Mouse (Mus musculus): ENCODE data around the gene Gm13889. TPM values are rescaled to one million over a fixed set of nuclear protein-coding genes. Genes with fewer than 3 reads are reported as not detected.

Gene Gm13889
- polyA plus RNA-seq, 1 experiment from 2014 or later, result 24.5 TPM

DNA sequence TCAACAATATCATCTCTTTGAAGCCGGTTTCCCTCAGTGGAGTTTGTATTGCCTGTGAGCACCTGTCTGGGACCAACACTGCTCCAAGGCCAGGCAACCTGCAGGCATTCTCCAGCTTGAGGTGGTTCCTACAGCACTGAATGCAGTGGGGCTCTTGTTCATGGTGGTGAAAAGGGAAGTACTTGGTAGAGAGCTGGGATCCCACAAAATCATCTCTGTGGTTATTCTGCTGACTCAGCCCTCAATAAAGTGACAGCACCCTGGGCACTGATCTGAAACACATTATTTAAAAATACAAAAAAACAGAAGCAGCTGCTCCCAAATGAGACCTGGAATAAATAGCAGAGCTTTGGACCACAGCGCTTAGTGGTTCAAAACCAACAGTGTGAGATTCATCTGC is 31.4 kb upstream of the Gm13889 start:
- Histone ChIP-seq H3K9ac (ENCODE audit: low read length) (no peak overlapping the region), H3K27me3 (replicated peaks; ENCODE audit: control insufficient read depth, insufficient read depth, low read length) (no peaks in the 10 kb centered on the region), H3K36me3 (ENCODE audit: control insufficient read depth, insufficient read depth, low read length) (peaks cover 56% of the 10 kb centered on the region), H3K4me1 (replicated peaks; ENCODE audit: control insufficient read depth, insufficient read depth, low read length) (no peaks in the 10 kb centered on the region; the same call in 1 of the 2 replicates), H3K4me3 (ENCODE audit: low read depth, low read length) (no peak overlapping the region), H3K9me3 (ENCODE audit: control insufficient read depth, low read length) (no peaks in the 10 kb centered on the region), H3K4me2 (ENCODE audit: low read length) (no peak overlapping the region), H3K27ac (ENCODE audit: low read depth) (no peak overlapping the region)
- DNase-seq (ENCODE audit: low spot score), result no peak
- no peak for ATAC-seq (replicated peaks; ENCODE audit: low FRiP score, low TSS enrichment, low read depth)
- 89% methylated on average over 2 of the region's 2 CpGs for WGBS

DNA sequence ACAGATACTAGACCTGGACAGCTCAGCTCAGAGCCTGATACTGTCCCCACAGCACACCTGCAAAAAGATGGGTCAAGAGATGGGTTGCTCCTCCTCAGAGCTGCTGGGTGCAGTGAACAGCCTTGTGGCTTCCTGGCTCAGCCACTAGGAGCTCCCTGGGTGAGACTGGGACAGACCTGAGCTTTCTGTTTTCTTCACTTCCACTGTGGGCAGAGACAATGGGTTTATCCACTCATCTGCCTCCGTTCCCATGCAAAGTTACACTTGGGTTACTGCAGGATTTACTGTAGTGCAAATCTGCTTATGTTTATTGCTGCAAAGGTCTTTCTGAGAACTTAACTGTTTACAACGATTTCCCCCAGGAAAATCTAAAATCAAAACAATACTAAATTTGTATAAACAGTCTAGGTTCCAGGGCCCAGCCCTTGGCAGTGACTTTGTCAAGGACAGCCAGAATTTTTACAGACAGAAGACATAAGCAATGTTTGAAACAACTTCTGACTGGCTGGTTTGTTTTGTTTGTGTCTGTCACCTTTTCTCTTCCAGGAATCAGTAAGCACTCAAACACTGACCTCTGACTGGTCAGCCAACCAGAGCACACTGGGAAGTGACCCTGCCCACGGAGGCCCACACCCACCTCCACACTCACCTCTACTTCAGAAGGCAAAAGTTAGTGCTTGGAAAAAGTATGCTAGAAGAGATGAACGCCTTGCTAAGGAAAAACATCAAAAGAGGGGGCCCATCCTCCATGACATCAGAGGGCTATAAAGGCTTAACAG is 25.6 kb upstream of the Gm13889 start:
- H3K4me3 ChIP-seq (ENCODE audit: low read depth, low read length), result no peak overlapping the region
- H3K36me3 ChIP-seq (ENCODE audit: control insufficient read depth, insufficient read depth, low read length), result peaks cover 47% of the 10 kb centered on the region
- whole genome bisulfite sequencing, result 49% methylated on average over 4 of the region's 4 CpGs
- no peak overlapping the region for H3K4me2 ChIP-seq (ENCODE audit: low read length)
- ATAC-seq (replicated peaks; ENCODE audit: low FRiP score, low TSS enrichment, low read depth), result no peak
- peak overlapping the region; percentile 6 for H3K27ac ChIP-seq (ENCODE audit: low read depth)
- H3K9me3 ChIP-seq (ENCODE audit: control insufficient read depth, low read length), result no peaks in the 10 kb centered on the region
- no peak for DNase-seq (ENCODE audit: low spot score)
- H3K9ac ChIP-seq (ENCODE audit: low read length), result no peak overlapping the region
- H3K4me1 ChIP-seq (replicated peaks; ENCODE audit: control insufficient read depth, insufficient read depth, low read length), result peaks cover 31% of the 10 kb centered on the region
- H3K27me3 ChIP-seq (replicated peaks; ENCODE audit: control insufficient read depth, insufficient read depth, low read length), result no peaks in the 10 kb centered on the region

DNA sequence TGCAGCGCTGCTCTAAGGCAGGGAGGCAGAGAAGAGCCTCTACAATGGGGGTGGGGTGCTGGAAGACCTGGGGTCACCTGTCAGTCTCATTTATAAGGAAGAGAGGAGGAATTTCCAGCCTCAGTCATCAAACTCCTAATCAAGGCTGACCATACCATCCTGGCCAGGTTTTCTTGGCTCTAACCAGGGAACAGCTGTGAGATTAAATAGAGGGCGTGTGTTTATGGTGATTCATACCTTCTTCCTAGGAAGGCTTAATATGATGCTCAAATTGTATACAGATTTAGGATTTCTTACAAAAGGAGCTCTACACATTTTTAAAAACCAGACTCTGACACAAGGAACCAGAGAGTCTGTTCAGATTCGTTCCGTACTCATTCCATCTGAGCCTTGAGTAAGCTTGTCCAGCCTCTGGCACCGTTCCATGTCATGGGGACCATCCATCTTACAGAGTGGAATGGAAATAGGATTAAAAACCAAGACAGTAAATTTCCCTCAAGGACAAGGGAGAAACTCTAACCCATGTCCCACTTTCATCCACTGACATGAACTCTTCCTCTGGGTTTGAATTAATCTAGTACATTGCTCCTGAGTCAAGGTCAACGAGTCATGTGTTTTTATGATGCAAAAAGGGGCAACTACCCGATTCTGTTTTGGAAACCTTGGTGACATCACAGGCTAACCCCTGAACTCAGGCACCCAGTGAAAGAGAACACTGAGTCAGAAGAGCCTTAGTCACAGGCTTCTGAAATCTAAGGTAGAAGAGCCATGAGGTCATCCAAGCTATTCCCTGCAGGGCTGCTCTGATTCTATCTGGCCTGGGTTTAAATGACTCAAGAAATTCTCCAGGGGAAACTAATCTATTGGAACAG is 22.5 kb upstream of the Gm13889 start:
- Histone ChIP-seq H3K27me3 (replicated peaks; ENCODE audit: control insufficient read depth, insufficient read depth, low read length) (no peaks in the 10 kb centered on the region), H3K4me1 (replicated peaks; ENCODE audit: control insufficient read depth, insufficient read depth, low read length) (peaks cover 52% of the 10 kb centered on the region), H3K9me3 (ENCODE audit: control insufficient read depth, low read length) (no peaks in the 10 kb centered on the region), H3K36me3 (ENCODE audit: control insufficient read depth, insufficient read depth, low read length) (peaks cover 32% of the 10 kb centered on the region), H3K4me3 (ENCODE audit: low read depth, low read length) (no peak overlapping the region), H3K4me2 (ENCODE audit: low read length) (no peak overlapping the region), H3K9ac (ENCODE audit: low read length) (no peak overlapping the region), H3K27ac (ENCODE audit: low read depth) (peak overlapping the region; percentile 51; the same call in 1 of the 2 replicates)
- 51% methylated on average over 7 of the region's 7 CpGs for WGBS
- DNase-seq (ENCODE audit: low spot score), result no peak
- ATAC-seq (replicated peaks; ENCODE audit: low FRiP score, low TSS enrichment, low read depth), result no peak

GRCm38 (mm10) chr2:93976436-93977252 is 19.6 kb upstream of the Gm13889 start:
- H3K4me2 ChIP-seq (ENCODE audit: low read length), result peak overlapping the region; percentile 75
- 2% methylated on average over 35 of the region's 37 CpGs for WGBS
- peaks cover 44% of the 10 kb centered on the region for H3K4me1 ChIP-seq (replicated peaks; ENCODE audit: control insufficient read depth, insufficient read depth, low read length)
- peak overlapping the region; percentile 75 for H3K27ac ChIP-seq (ENCODE audit: low read depth)
- no peaks in the 10 kb centered on the region for H3K9me3 ChIP-seq (ENCODE audit: control insufficient read depth, low read length)
- DNase-seq (ENCODE audit: low spot score) (peak; percentile 82), ATAC-seq (replicated peaks; ENCODE audit: low FRiP score, low TSS enrichment, low read depth) (peak; percentile 42)
- H3K4me3 ChIP-seq (ENCODE audit: low read depth, low read length), result peak overlapping the region; percentile 37
- peak overlapping the region; percentile 47 for H3K9ac ChIP-seq (ENCODE audit: low read length)
- no peaks in the 10 kb centered on the region for H3K27me3 ChIP-seq (replicated peaks; ENCODE audit: control insufficient read depth, insufficient read depth, low read length)
- H3K36me3 ChIP-seq (ENCODE audit: control insufficient read depth, insufficient read depth, low read length), result peaks cover 14% of the 10 kb centered on the region

GRCm38 (mm10) chr2:93975526-93976435 is 18.8 kb upstream of the Gm13889 start:
- Histone ChIP-seq H3K36me3 (ENCODE audit: control insufficient read depth, insufficient read depth, low read length) (peaks cover 6% of the 10 kb centered on the region), H3K9ac (ENCODE audit: low read length) (peak overlapping the region; percentile 47), H3K4me2 (ENCODE audit: low read length) (peak overlapping the region; percentile 75), H3K4me1 (replicated peaks; ENCODE audit: control insufficient read depth, insufficient read depth, low read length) (peaks cover 35% of the 10 kb centered on the region), H3K9me3 (ENCODE audit: control insufficient read depth, low read length) (no peaks in the 10 kb centered on the region), H3K27ac (ENCODE audit: low read depth) (peak overlapping the region; percentile 75), H3K4me3 (ENCODE audit: low read depth, low read length) (peak overlapping the region; percentile 37), H3K27me3 (replicated peaks; ENCODE audit: control insufficient read depth, insufficient read depth, low read length) (no peaks in the 10 kb centered on the region)
- peak; percentile 16; the same call in 1 of the 2 replicates for ATAC-seq (replicated peaks; ENCODE audit: low FRiP score, low TSS enrichment, low read depth)
- DNase-seq (ENCODE audit: low spot score), result peak; percentile 61
- WGBS, result 23% methylated on average over 21 of the region's 21 CpGs

DNA sequence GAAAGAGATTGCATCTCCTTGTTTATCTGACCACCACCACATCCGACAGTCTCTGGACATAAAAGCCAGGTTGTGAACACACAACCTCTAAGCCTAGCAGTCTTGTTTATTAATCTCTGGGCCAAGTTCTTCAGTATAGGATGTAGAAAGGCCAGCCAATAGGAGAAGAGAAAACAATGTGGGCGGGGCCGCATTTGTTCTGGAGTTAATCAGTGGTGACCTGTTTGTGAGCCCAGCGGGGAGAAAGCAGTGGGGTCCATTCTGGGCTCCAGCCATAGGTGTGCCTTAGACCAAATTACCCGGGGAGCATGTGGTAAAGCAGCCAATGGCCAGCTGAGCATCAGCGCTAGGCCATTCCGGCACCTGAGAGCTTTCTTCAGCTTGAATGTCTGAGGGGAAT is 18.0 kb upstream of the Gm13889 start:
- no peak for ATAC-seq (replicated peaks; ENCODE audit: low FRiP score, low TSS enrichment, low read depth)
- H3K4me2 ChIP-seq (ENCODE audit: low read length), result no peak overlapping the region
- 45% methylated on average over 7 of the region's 7 CpGs for WGBS
- no peak for DNase-seq (ENCODE audit: low spot score)
- H3K27ac ChIP-seq (ENCODE audit: low read depth), result no peak overlapping the region
- no peaks in the 10 kb centered on the region for H3K9me3 ChIP-seq (ENCODE audit: control insufficient read depth, low read length)
- H3K27me3 ChIP-seq (replicated peaks; ENCODE audit: control insufficient read depth, insufficient read depth, low read length), result no peaks in the 10 kb centered on the region
- H3K4me1 ChIP-seq (replicated peaks; ENCODE audit: control insufficient read depth, insufficient read depth, low read length), result peaks cover 31% of the 10 kb centered on the region
- H3K36me3 ChIP-seq (ENCODE audit: control insufficient read depth, insufficient read depth, low read length), result no peaks in the 10 kb centered on the region
- no peak overlapping the region for H3K4me3 ChIP-seq (ENCODE audit: low read depth, low read length)
- H3K9ac ChIP-seq (ENCODE audit: low read length), result no peak overlapping the region

- H3K27me3 ChIP-seq (replicated peaks; ENCODE audit: control insufficient read depth, insufficient read depth, low read length), result no peaks in the 10 kb centered on the region
- DNase-seq (ENCODE audit: low spot score) (no peak), ATAC-seq (replicated peaks; ENCODE audit: low FRiP score, low TSS enrichment, low read depth) (no peak)
- H3K4me2 ChIP-seq (ENCODE audit: low read length), result no peak overlapping the region
- no peaks in the 10 kb centered on the region for H3K36me3 ChIP-seq (ENCODE audit: control insufficient read depth, insufficient read depth, low read length)
- H3K9ac ChIP-seq (ENCODE audit: low read length), result no peak overlapping the region
- no peak overlapping the region for H3K4me3 ChIP-seq (ENCODE audit: low read depth, low read length)
- no peak overlapping the region for H3K27ac ChIP-seq (ENCODE audit: low read depth)
- 73% methylated on average over 3 of the region's 3 CpGs for whole genome bisulfite sequencing
- H3K4me1 ChIP-seq (replicated peaks; ENCODE audit: control insufficient read depth, insufficient read depth, low read length), result peaks cover 12% of the 10 kb centered on the region
- H3K9me3 ChIP-seq (ENCODE audit: control insufficient read depth, low read length), result no peaks in the 10 kb centered on the region
Measured at GRCm38 (mm10) chr2:93971647-93972046, 14.6 kb upstream of the Gm13889 start.

Measured in intestine, embryonic 14.5 days (tissue).